8 mouse cellular contexts compared by ENCODE assay signal in genomic region chr11:60779673-60780189, GRCm38 (mm10). TPM values are rescaled to one million over a fixed set of nuclear protein-coding genes. Genes with fewer than 3 reads are reported as not detected.
DNase-seq lines count a peak whose midpoint lies in the region; ATAC-seq and TF ChIP-seq lines count a peak whose summit lies in the region.

No protein-coding gene starts in this region.

- 0 out of 2 replicates have a peak overlapping the region, but pooled peaks have one; percentile 5 for H3K4me3 ChIP-seq in kidney, embryonic 14.5 days (ENCODE audit: low read length)
- peak overlapping the region; percentile 18 for H3K4me3 ChIP-seq in embryonic facial prominence, embryonic 13.5 days
- H3K4me3 ChIP-seq in intestine, embryonic 15.5 days (replicated peaks) = peak overlapping the region; percentile 31
- H3K4me3 ChIP-seq in midbrain, postnatal 0 days (ENCODE audit: low read depth, low read length) = no peak overlapping the region

- H3K4me2 ChIP-seq in kidney, embryonic 14.5 days (replicated peaks; ENCODE audit: low read depth, low read length) = peak overlapping the region; percentile 36
- peak overlapping the region; percentile 52 for H3K4me2 ChIP-seq in embryonic facial prominence, embryonic 13.5 days
- H3K4me2 ChIP-seq in intestine, embryonic 15.5 days (replicated peaks) = peak overlapping the region; percentile 81
- peak overlapping the region; percentile 39 for H3K4me2 ChIP-seq in midbrain, postnatal 0 days (ENCODE audit: low read depth, low read length, poor library complexity, severe bottlenecking)

- H3K9ac ChIP-seq in kidney, embryonic 14.5 days (ENCODE audit: low read depth, low read length) = no peak overlapping the region
- peak overlapping the region; percentile 44; the same call in 1 of the 2 replicates for H3K9ac ChIP-seq in embryonic facial prominence, embryonic 13.5 days
- peak overlapping the region; percentile 46 for H3K9ac ChIP-seq in intestine, embryonic 15.5 days
- H3K9ac ChIP-seq in midbrain, postnatal 0 days (replicated peaks; ENCODE audit: low read length, poor library complexity, severe bottlenecking) = no peak overlapping the region

- no peak for DNase-seq in kidney, adult 9 months
- no peak for DNase-seq in midbrain, postnatal 0 days (ENCODE audit: low spot score)
- no peak for DNase-seq in adrenal gland, adult 2 months
- DNase-seq in thymus, postnatal 14 days = no peak
- DNase-seq in cerebellum, postnatal 14 days = no peak

- H3K27me3 ChIP-seq in kidney, embryonic 14.5 days (ENCODE audit: control insufficient read depth, insufficient read depth, low read length) = no peaks in the 10 kb centered on the region
- no peaks in the 10 kb centered on the region for H3K27me3 ChIP-seq in embryonic facial prominence, embryonic 13.5 days
- no peaks in the 10 kb centered on the region for H3K27me3 ChIP-seq in intestine, embryonic 15.5 days (replicated peaks)
- H3K27me3 ChIP-seq in midbrain, postnatal 0 days (ENCODE audit: insufficient read depth, low read length) = no peaks in the 10 kb centered on the region

- H3K4me1 ChIP-seq in kidney, embryonic 14.5 days (ENCODE audit: control insufficient read depth, insufficient read depth, low read length) = peaks cover 44% of the 10 kb centered on the region
- H3K4me1 ChIP-seq in embryonic facial prominence, embryonic 13.5 days = peaks cover 64% of the 10 kb centered on the region
- peaks cover 52% of the 10 kb centered on the region for H3K4me1 ChIP-seq in intestine, embryonic 15.5 days (replicated peaks)
- H3K4me1 ChIP-seq in midbrain, postnatal 0 days (ENCODE audit: insufficient read depth, low read length) = peaks cover 46% of the 10 kb centered on the region

- H3K27ac ChIP-seq in kidney, embryonic 14.5 days (ENCODE audit: low read depth, low read length) = no peak overlapping the region
- H3K27ac ChIP-seq in embryonic facial prominence, embryonic 13.5 days = no peak overlapping the region
- no peak overlapping the region for H3K27ac ChIP-seq in intestine, embryonic 15.5 days
- no peak overlapping the region for H3K27ac ChIP-seq in midbrain, postnatal 0 days (ENCODE audit: low read depth, low read length)

- 90% methylated on average over 10 of the region's 10 CpGs for WGBS in kidney, embryonic 14.5 days
- WGBS in embryonic facial prominence, embryonic 13.5 days = 91% methylated on average over 10 of the region's 10 CpGs
- 88% methylated on average over 10 of the region's 10 CpGs for WGBS in intestine, embryonic 15.5 days
- WGBS in midbrain, postnatal 0 days = 88% methylated on average over 10 of the region's 10 CpGs

- ATAC-seq in kidney, embryonic 14.5 days (ENCODE audit: low FRiP score, low TSS enrichment) = no peak
- no peak for ATAC-seq in embryonic facial prominence, embryonic 13.5 days (ENCODE audit: insufficient number of reproducible peaks, insufficient read depth, low FRiP score, low TSS enrichment, low read depth)
- no peak for ATAC-seq in intestine, embryonic 15.5 days
- ATAC-seq in midbrain, postnatal 0 days (ENCODE audit: low FRiP score) = no peak

- H3K9me3 ChIP-seq in kidney, embryonic 14.5 days (ENCODE audit: control insufficient read depth, low read length) = no peaks in the 10 kb centered on the region
- H3K9me3 ChIP-seq in embryonic facial prominence, embryonic 13.5 days = no peaks in the 10 kb centered on the region
- no peaks in the 10 kb centered on the region for H3K9me3 ChIP-seq in intestine, embryonic 15.5 days
- no peaks in the 10 kb centered on the region for H3K9me3 ChIP-seq in midbrain, postnatal 0 days (ENCODE audit: low read length)

- no peak for TF ChIP-seq CTCF in midbrain, postnatal 0 days (IDR thresholded peaks at IDR 0.05)

- H3K36me3 ChIP-seq in kidney, embryonic 14.5 days (ENCODE audit: control insufficient read depth, insufficient read depth, low read length) = peaks cover 26% of the 10 kb centered on the region
- peaks cover 58% of the 10 kb centered on the region for H3K36me3 ChIP-seq in embryonic facial prominence, embryonic 13.5 days
- H3K36me3 ChIP-seq in intestine, embryonic 15.5 days = peaks cover 23% of the 10 kb centered on the region
- H3K36me3 ChIP-seq in midbrain, postnatal 0 days (ENCODE audit: insufficient read depth, low read length) = peaks cover 23% of the 10 kb centered on the region

RNA-seq across cellular contexts. Expression of gene Smcr8, which starts 2.4 kb away (rescaled TPM):
- 5.2 and 8.2 TPM in 2 replicates for polyA plus RNA-seq in kidney, embryonic 14.5 days (2014; fragmentation: Nextera tagmentation; extraction: Ambion mirVana)
- polyA plus RNA-seq in embryonic facial prominence, embryonic 13.5 days (2015; fragmentation: Nextera tagmentation; extraction: Ambion mirVana) = 6.2 and 6.4 TPM in 2 replicates
- 6.5 and 6.6 TPM in 2 replicates for polyA plus RNA-seq in intestine, embryonic 15.5 days (2015; fragmentation: Nextera tagmentation; extraction: Ambion mirVana)
- total RNA-seq in midbrain, postnatal 0 days (2014; rRNA removed) = 14.2 and 18.1 TPM in 2 replicates
- 3.6 and 4.0 TPM in 2 replicates for polyA plus RNA-seq in midbrain, postnatal 0 days (2015; fragmentation: Nextera tagmentation; extraction: Ambion mirVana)
- total RNA-seq in adrenal gland, adult 2 months (2021) = 10 to 100 TPM; 19.7 to 33.3 TPM
- polyA plus RNA-seq in adrenal gland, adult 2 months (2012; rRNA removed) = 6.4 and 8.6 TPM in 2 replicates

RNA-seq across cellular contexts. Expression of gene Top3a, which starts 2.6 kb away (rescaled TPM):
- polyA plus RNA-seq in kidney, embryonic 14.5 days (2014; fragmentation: Nextera tagmentation; extraction: Ambion mirVana) = 13.7 and 21.5 TPM in 2 replicates
- polyA plus RNA-seq in embryonic facial prominence, embryonic 13.5 days (2015; fragmentation: Nextera tagmentation; extraction: Ambion mirVana) = 19.9 and 23.0 TPM in 2 replicates
- 12.1 and 13.0 TPM in 2 replicates for polyA plus RNA-seq in intestine, embryonic 15.5 days (2015; fragmentation: Nextera tagmentation; extraction: Ambion mirVana)
- 8.1 and 10.9 TPM in 2 replicates for total RNA-seq in midbrain, postnatal 0 days (2014; rRNA removed)
- 3.6 and 4.1 TPM in 2 replicates for polyA plus RNA-seq in midbrain, postnatal 0 days (2015; fragmentation: Nextera tagmentation; extraction: Ambion mirVana)
- total RNA-seq in adrenal gland, adult 2 months (2021) = 10 to 100 TPM in 1 of 2 experiments, 1 to 10 TPM in 1; 6.7 to 10.7 TPM
- 5.8 and 6.1 TPM in 2 replicates for polyA plus RNA-seq in adrenal gland, adult 2 months (2012; rRNA removed)

RNA-seq across cellular contexts. Expression of gene Shmt1, which starts 31.8 kb away (rescaled TPM):
- 45.3 and 78.4 TPM in 2 replicates for polyA plus RNA-seq in kidney, embryonic 14.5 days (2014; fragmentation: Nextera tagmentation; extraction: Ambion mirVana)
- polyA plus RNA-seq in embryonic facial prominence, embryonic 13.5 days (2015; fragmentation: Nextera tagmentation; extraction: Ambion mirVana) = 50.1 and 55.5 TPM in 2 replicates
- polyA plus RNA-seq in intestine, embryonic 15.5 days (2015; fragmentation: Nextera tagmentation; extraction: Ambion mirVana) = 108 and 115 TPM in 2 replicates
- total RNA-seq in midbrain, postnatal 0 days (2014; rRNA removed) = 5.6 and 6.5 TPM in 2 replicates
- 3.1 and 3.7 TPM in 2 replicates for polyA plus RNA-seq in midbrain, postnatal 0 days (2015; fragmentation: Nextera tagmentation; extraction: Ambion mirVana)
- total RNA-seq in adrenal gland, adult 2 months (2021) = 10 to 100 TPM; 38.7 to 82.4 TPM
- polyA plus RNA-seq in adrenal gland, adult 2 months (2012; rRNA removed) = 27.7 and 43.5 TPM in 2 replicates

RNA-seq across cellular contexts. Expression of gene Dhrs7b, which starts 50.7 kb away (rescaled TPM):
- 34.3 and 35.8 TPM in 2 replicates for polyA plus RNA-seq in kidney, embryonic 14.5 days (2014; fragmentation: Nextera tagmentation; extraction: Ambion mirVana)
- 37.2 and 39.5 TPM in 2 replicates for polyA plus RNA-seq in embryonic facial prominence, embryonic 13.5 days (2015; fragmentation: Nextera tagmentation; extraction: Ambion mirVana)
- polyA plus RNA-seq in intestine, embryonic 15.5 days (2015; fragmentation: Nextera tagmentation; extraction: Ambion mirVana) = 55.4 and 56.9 TPM in 2 replicates
- 22.3 and 24.3 TPM in 2 replicates for total RNA-seq in midbrain, postnatal 0 days (2014; rRNA removed)
- polyA plus RNA-seq in midbrain, postnatal 0 days (2015; fragmentation: Nextera tagmentation; extraction: Ambion mirVana) = 33.2 and 34.5 TPM in 2 replicates
- total RNA-seq in adrenal gland, adult 2 months (2021) = 10 to 100 TPM; 36.9 to 53.7 TPM
- 13.2 and 16.0 TPM in 2 replicates for polyA plus RNA-seq in adrenal gland, adult 2 months (2012; rRNA removed)

RNA-seq across cellular contexts. Expression of gene Mief2, which starts 51.5 kb away (rescaled TPM):
- polyA plus RNA-seq in kidney, embryonic 14.5 days (2014; fragmentation: Nextera tagmentation; extraction: Ambion mirVana) = 9.8 and 17.0 TPM in 2 replicates
- polyA plus RNA-seq in embryonic facial prominence, embryonic 13.5 days (2015; fragmentation: Nextera tagmentation; extraction: Ambion mirVana) = 15.6 and 17.8 TPM in 2 replicates
- polyA plus RNA-seq in intestine, embryonic 15.5 days (2015; fragmentation: Nextera tagmentation; extraction: Ambion mirVana) = 9.3 and 9.4 TPM in 2 replicates
- total RNA-seq in midbrain, postnatal 0 days (2014; rRNA removed) = 36.6 and 37.9 TPM in 2 replicates
- 24.0 and 25.3 TPM in 2 replicates for polyA plus RNA-seq in midbrain, postnatal 0 days (2015; fragmentation: Nextera tagmentation; extraction: Ambion mirVana)
- total RNA-seq in adrenal gland, adult 2 months (2021) = 10 to 100 TPM; 26.0 to 41.6 TPM
- polyA plus RNA-seq in adrenal gland, adult 2 months (2012; rRNA removed) = 47.2 and 50.1 TPM in 2 replicates

Comparison
In these comparisons a context has a peak if more than half of its experiments do, and no peak if none do; other contexts are left out.
1. H3K9ac ChIP-seq: peak in embryonic facial prominence, embryonic 13.5 days (single experiment) and intestine, embryonic 15.5 days (single experiment); none in kidney, embryonic 14.5 days (single experiment) and midbrain, postnatal 0 days (single experiment).
2. Peak in every context shown above with its lines, with median percentiles within 50 percentile points of each other: H3K4me2 ChIP-seq.